Mouse (Mus musculus) ovary, postnatal 14 days (tissue): ENCODE data around the gene Nr4a1.

Experiments
- DNase-seq: peaks from one replicate; pipeline ENCODE4 v3.0.0; 2022; ENCODE audit warnings: low spot score

Gene Nr4a1

DNA sequence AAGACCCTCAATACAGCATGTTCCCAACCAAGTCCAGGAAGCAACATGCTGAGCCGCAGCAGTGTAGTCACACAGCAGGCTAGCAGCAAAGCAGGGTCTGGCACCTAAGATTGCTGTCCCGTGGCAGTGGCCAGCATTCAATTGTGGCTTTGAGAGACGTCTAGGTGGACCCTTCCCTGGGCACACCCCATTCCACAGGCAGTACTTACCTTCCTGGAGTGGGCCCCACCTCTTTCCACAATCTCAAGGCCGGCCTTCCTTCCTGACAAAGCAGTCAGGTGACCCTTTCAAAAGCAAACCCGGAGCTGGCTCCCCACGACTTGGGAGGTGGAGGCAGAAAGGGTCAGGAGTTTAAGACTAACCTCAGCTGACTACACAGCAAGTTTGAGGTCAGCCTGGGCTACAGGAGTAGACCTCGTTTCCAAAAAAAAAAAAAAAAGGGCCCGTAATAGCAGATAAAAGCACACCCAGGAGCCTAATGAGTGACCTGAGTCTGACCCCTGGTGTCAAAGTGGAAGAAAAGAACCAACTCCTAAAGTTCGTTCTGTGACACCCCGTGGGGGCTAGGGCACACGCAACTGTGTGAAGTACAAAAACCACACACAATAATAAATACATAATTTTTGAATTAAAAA, 20.3 kb upstream of the Nr4a1 start:
- no peak for DNase-seq

DNA sequence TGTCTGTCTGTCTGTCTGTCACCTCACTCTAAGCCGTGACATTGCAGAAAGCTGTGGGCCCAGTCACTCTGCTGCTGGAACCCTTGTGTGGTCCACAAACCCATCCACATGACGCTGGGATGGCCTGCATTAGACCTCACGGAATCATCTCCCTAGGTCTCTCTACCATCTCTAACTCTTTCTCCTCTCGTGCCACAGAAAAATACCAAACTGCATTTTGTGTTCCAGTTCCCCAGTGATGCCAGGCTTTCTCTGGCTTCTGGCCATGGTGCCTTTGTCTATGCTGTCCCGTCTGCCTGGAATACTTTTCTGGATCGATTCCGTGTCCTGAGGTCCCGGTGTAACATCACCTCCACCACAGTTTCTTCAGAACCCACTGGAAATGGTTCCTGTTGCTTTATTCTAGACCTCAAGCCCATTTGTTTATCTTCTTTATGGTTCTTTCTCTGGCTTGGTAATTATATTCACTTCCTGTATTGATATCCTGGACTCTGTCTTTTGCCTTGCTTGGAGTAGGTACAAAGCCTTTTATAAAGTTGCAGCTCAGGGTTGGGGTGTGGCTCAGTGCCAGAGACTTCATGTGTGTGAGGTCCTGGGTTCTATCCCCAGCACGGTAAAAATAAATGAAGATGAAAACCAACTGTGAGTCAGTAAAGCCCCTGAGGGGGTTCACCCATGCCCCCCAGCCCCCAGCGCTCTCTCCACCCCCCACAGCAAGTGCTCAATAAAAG, 19.3 kb upstream of the Nr4a1 start:
- DNase-seq: no peak

DNA sequence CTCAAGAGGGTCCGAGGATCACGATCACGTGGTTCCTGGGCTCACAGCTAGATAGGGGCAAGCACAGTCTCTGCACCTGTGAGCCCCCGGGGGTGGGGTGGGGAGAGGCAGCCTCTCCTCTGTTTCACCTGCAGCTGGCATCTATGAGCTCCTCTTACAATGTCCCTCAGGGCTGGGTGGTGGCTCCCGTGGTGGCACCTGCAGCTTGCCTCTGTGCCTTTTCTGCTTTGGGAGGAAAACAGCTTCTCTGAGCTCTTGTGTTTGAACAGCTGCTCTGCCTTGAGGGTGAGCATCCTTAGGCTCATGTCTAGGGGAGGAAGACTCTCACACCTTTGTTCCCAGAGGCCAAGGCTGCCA, 18.7 kb upstream of the Nr4a1 start:
- no peak for DNase-seq

DNA sequence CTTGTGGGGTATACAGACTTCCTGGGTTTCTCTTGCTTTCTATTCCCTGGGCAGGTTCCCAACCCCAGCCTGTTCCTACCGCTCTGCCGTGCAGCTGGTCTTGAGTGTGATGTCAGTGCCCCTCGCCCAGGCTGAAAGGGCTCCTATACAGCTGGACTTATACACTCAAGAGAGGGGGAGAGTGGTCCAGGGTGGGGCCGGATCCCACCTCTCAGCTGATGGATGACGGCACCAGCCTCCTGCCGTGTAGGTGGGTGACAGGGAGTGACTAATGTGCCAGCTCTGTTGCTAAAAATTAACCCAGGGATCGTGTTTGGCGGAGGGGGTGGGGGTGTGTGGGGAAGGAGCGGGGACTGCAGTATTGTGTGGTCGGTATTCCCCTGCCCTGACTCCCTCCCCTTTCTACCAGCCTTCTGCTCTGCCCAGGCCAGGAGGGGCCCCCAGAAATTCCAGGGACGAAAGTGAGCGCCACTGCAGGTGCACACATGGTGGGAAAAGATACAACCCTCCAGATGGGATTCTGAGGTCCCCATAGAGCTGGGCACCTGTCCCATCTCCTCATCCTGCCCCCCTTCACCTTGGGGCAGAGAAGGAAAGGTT, 18.2 kb upstream of the Nr4a1 start:
- no peak for DNase-seq

DNA sequence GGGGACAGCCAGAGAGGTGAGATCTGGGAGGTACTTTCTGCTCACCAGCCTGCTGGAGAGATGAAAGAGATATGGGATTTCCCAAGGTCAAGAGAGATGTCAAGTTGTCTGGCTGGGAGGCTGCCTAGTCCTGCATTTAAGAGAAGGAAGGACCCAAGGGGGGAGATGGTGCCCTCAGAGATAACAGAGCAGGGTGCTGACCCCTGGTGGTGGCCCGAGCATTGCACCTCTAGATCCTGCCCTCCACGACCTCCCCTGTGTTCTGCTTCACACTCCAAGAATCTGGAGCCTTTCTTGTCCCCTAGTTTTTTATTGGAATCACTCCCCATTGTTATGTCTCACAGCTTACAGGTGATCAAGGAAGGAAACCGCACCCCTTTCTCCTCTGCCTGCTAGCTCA, 17.2 kb upstream of the Nr4a1 start:
- peak; percentile 70 for DNase-seq

DNA sequence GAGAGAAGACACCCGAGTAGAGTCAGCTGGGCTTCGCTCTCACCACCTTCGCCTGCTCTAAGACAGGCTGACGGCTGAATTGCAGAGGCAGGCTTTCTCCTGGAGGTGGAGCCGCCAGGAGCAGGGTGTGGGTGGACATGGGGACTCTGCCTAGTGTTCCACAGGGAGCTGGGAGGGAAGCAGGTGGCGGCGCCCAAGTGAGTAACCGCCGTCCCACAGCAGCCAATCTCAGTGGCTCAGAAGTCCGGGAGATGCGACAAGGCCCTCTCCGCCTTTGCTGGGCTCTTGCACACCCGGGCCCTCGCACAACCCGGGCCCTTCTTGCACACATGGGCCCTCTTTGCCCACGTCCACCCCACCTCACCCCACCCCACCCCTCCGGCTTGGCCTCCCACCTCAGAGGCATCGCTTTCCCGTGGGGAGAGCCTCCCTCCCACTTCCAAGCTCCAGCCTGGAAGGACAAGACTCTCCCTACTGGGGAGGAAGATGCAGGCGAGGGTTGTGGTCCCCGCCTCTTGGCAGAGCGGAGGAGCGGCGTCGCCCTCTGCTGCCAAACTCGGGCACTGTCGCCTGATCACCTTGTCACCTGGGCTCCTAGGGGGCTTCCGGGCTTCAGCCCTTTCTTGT, 15.1 kb upstream of the Nr4a1 start:
- no peak for DNase-seq

DNA sequence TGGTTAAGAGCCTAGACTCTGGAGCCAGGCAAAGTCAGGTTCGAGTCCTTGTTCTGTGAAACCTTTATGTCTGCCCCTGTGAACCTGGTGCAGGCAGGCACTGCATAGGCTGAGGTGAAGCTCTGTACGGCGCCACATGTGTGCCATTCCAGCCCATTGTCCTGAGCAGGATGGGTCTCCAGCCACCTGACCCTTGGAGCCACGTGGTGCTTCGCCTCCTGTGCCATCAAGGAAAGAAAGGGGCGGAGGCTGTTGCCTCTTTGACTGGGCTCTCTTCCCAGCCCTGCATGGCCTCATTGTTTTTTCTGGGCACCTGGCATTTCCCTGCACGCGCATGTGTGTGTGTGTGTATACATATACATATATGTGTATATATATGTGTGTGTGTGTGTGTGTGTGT, 14.2 kb upstream of the Nr4a1 start:
- no peak for DNase-seq

DNA sequence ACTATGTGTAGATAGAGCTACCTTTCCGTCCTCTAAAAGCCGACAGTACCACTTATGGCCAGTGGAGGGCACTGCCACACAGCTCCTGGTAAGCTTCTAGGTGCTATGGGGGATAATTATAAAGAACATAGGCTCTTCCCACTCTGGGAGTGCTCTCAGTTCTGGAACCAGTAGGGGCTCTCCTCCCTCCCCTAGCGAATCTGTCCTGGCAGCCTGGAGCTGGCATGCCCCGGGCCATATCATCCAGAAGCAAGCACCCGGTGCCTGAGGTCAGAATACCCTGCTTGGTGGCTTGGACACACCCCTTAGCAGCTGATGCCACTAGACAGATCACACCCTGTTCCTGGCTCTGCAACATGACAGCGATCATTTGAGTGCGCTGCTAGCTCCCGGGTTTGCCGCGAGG, 13.3 kb upstream of the Nr4a1 start:
- DNase-seq: peak; percentile 74

DNA sequence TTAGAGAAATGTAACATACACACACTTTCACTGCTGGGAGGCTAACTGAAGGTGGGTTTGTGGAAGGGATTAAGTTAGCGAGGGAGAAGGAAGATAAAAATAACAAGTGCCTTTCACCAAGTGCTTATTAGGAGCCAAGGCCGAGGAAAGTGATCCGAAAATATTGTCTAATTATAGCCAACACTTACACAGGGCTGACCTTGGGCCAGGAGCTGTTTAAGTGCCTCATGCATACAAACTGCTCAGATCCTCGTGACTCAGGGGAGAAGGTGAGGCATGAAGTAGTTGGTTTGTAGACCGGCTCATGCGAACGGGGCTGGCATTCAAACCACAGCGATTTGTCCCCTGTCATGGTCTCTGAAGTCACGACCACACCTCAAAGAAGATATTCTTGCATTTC, 12.8 kb upstream of the Nr4a1 start:
- no peak for DNase-seq

DNA sequence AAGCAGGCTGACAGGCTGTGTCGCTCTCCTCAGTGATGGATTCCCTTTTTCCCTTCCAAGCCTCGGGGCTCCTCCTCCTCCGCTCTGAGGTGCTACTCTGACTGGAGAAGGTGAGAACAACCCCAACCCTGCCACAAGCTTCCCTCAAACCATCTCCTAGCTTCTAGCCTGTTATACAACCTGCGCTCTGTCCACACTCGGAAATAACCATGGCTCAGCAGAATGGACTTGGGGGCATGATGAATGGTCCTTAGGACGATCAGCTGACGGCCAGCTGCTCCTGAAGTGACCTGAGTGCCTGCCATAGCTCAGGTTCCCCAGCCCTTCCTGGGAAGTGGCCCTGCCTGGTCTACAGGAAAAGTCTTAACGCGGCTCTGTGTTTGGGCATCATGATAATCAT, 12.2 kb upstream of the Nr4a1 start:
- no peak for DNase-seq

DNA sequence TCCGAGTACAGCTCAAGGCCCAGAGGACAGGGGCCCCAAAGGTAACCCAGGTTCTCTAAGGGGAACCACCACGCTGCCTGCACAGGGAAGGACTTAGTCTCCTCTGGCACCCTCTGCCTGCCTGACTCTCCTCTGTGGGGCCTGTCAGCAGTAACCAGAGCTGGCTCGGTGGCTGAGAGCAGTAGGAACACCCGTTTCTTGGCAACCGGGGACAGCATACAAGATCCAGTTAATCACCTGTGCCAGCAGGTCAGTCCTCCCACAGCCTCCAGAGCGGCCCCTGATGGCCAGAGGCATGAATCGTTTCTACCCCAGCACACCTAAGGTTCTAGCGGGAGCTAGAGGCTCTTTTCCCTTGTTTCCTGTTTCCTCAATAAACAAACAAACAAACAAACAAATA, 11.4 kb upstream of the Nr4a1 start:
- DNase-seq: no peak

DNA sequence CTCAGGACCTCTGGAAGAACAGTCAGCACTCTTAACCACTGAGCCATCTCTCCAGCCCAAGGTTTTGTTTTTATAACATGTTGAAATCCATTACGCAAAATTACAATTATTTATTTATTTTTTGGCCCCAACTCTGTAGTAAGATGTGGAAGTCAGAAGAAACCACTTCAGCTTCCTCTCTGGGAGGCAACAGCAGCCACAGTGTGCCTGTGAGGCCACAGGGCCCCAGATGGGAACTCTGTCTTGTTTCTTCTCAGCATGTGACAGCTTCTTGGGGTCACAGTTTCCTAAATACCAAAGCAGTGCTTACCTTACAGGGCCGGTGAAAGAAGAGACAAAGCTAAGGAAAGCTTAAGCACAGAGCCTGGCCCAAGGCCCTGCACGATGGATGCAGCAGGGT, 10.1 kb upstream of the Nr4a1 start:
- DNase-seq: no peak

DNA sequence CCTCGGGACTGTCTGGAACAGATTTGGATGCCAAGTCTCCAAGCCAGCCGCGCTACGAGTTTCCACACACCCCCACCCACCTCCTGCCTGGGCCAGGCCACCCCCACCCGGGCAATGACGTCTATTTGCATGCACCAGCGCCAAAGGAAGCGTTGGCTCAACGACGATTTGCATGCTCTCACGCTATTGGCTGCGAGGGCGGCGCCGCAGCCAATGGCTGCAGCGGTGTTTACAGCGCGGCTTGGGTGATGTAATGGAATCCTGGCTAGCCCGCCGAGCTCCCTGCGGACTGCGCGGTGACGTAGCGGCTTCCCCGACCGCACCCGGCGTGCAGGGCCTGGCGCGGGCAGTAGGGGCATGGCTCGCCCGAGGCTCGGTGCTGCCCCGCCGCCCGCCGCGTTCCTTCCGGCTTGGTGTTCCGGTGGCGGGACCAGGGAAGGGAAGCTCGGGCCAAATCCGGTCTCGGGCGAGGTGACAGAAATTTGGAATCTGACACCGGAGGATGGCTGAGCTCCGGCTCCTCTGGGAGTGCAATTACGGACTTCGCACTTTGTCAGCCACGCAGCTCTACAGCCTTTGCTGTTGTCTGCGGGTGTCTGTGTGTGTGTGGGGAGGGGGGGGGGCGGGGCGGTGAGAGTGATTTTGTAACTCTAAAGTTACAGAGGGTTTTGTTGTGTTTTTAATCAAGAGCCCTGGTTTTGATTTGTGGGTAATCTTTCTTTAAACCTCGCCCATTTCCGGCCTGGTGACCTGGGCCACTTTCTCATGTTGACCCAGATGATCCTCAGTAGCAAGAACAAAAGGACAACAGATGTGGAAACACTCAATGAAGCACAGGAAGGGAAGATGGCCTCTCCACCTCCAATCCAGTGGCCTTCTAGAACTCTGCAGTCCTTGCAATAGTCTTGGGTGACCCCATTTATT, 7.6 kb upstream of the Nr4a1 start:
- DNase-seq: peak; percentile 89

DNA sequence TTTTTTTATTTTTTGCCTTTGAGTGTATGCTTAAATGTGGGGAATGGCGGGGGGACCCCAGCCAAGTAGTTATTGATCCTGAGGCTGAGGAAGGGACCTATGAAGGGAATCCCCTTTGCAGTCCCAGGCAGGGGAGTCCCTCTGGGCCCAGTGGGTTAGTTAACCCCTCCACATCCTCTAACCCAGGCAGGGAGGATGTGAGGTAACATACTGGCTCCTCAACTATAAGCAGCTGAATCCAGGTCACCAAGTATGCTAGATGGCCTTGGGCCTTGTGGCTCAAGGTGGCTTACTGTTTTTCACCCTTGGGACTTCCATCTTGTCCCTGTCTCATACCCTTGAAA, 6.9 kb upstream of the Nr4a1 start:
- no peak for DNase-seq

DNA sequence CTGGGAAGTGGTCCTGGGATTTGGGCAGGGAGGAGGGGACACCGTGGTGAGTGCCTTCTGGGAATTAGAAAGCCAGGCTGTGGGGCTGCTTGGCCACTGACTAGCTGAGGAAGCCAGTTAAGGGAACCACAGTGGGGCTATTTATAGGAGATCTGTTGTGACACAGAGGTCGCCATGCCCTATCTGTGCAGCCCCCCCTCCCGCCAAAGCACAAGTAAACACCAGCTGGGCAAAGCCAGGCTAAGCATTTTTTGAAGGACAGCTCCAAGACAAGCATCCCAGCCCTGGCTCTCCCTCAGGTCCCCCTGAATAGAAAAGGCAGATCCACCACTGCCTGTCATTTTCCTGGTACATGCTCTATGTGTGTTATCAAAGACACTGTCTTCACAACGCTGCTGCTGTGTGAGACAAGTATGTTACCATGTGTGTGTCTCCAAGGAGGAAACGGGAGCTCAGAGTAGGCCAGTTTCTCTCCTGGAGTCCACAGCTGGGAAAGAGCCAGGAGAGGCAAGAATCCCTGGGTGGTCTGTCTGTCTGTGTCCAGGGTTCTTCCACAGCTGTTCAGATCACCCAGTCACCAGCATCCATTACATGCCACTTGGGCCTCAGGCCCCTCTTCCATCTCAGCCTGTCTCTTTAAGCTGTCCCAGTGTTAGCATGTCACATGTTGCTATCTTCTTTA, 5.9 kb upstream of the Nr4a1 start:
- no peak for DNase-seq

DNA sequence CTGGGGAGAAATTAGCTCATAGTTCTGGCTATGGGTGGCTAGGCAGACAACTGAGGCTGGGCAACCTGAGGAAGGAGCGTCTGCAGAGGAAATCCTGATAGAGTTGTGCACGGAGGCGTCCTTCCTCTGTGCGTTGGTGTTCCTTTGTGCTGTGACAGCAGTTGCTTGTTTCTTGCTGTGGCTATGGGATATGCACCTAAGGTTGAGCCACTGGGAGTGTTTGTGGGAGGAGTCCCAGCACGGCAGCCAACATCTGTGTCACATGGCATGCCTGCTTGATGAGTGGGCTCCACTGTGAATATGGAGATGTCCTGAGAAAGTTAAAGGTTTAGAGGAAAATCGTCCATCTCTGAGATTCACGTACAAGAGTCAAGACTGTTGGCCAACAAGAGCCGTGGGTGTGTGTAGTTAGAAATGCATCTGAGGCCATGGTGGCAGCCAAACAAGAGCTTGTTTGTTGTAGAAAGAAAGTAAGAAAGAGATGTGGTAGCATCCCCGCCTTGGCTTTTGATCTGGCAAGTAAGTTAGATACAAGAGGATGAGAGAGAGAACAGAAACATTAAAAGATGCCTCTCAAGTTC, 3.8 kb upstream of the Nr4a1 start:
- no peak for DNase-seq

DNA sequence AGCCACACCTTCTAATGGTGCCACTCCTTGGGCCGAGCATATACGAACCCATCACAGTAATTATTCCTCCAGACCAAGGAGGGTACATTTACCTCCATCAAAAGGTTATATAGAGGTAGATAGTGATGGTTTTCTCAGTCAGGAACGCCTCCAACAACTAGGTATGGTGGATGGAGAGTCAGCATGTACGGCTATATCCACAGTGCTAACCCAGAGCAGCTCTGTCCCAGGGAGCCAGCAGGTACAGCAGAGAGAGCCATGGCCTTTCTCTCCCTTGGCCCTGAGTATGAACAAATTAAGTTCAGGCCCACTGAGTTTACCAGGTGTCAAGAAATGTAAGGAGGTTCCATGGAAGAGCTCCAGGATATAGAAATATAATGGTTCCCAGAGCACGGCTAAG, 2.1 kb upstream of the Nr4a1 start:
- no peak for DNase-seq

DNA sequence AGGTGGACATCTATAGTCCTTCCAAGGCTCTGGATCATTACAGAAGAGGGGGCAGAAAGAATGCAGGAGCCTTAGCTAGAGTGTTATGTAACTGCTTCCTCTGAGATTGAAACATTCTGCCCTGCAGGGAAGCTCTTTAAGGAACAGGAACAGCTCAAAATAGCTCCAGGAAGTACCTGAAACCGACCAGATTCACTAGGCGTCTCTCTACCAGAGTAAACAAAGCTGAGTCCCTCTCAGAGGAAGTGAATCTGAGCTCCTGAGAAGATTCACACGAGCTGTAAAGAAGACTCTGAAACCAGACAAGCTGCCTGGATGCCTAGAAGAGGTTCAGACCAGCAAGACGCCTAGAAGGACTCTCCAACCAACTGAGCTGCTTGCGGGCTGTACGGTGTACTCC, 1.5 kb upstream of the Nr4a1 start:
- no peak for DNase-seq

DNA sequence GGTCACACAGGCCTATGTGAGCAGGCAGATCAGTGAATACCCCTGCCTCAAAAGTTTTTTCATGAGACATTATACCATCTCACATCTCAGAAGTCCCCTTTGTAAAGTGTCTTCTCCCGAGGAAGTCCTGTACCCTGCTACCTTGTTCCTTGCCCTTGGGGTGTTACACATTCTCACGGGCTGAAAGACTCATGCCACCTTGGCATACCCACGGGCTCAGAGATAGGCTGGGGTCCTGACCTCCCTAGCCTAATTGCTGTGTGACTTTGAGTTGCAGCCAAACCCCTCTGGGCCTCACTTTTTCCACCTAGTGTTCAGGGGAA, 545 bp upstream of the Nr4a1 start:
- no peak for DNase-seq

DNA sequence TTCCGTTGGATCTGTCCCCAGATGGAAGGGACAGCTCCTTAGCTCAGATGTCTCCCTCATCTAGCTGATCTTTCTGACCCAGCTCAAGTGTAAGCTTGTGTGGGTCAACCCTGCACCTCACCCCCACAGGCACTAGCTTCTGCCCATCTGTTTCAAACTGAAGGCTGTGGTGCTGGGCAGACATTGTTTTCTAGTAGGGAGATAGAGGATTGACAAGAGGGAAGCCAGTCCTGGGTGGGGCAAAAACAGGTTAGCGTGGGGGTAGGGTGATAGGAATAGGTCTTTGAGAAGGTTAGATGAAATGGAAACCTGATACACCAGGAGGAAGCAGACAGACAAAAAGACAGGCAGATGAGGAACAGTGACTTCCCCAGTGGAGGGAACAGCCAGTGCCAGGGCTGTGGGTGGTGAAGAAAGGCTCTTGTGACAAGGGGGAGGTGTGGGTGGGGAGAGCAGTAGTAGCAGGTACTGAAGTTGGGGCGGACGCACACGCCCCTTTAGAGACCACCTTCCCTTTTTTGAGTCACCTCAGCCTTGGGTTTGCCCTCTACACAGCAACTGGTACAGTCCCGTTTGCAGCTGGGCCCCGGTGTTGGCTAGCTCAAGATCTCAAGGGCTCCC, 1.9 kb downstream of the Nr4a1 start:
- no peak for DNase-seq
